Mouse (Mus musculus) heart, adult 2 months (tissue): ENCODE measurements around the gene Shd. TPM values are rescaled to one million over a fixed set of nuclear protein-coding genes. Genes with fewer than 3 reads are reported as not detected.

ENCODE experiments used
- DNase-seq, 2 experiments: peaks; one replicate each; pipeline ENCODE4 v3.0.0; 2021
- H3K27ac ChIP-seq: fragments of 200-600 bp; 2 replicates; pipeline ENCODE4 v1.8.1; 2022
- H3K27me3 ChIP-seq: fragments of 200-500 bp; 2 replicates; pipeline ENCODE4 v1.6.1; 2012; ENCODE audit warnings: mild to moderate bottlenecking, low read length, inconsistent platforms, mixed read lengths; ENCODE audit not compliant: control insufficient read depth, insufficient read depth
- H3K36me3 ChIP-seq: fragments of 200-500 bp; 2 replicates; pipeline ENCODE4 v1.6.1; 2012; ENCODE audit warnings: low read length, inconsistent platforms; ENCODE audit not compliant: control insufficient read depth, insufficient read depth
- H3K4me1 ChIP-seq: fragments of 200-500 bp; 2 replicates; pipeline ENCODE4 v1.6.1; 2011; ENCODE audit warnings: low read length; ENCODE audit not compliant: control insufficient read depth, insufficient read depth
- H3K4me3 ChIP-seq: fragments of 200-600 bp; 2 replicates; pipeline ENCODE4 v1.8.1; 2022
- H3K79me2 ChIP-seq: fragments of 200-500 bp; replicated peaks from 2 replicates; pipeline ENCODE4 v1.6.1; 2012; ENCODE audit warnings: mild to moderate bottlenecking, inconsistent platforms, low read length, moderate library complexity, mixed read lengths; ENCODE audit not compliant: control insufficient read depth, insufficient read depth
- H3K9ac ChIP-seq: fragments of 200-500 bp; 2 replicates; pipeline ENCODE4 v1.6.1; 2012; ENCODE audit warnings: low read depth, mild to moderate bottlenecking, control low read depth, inconsistent platforms, low read length, mixed read lengths
- CTCF ChIP-seq: fragments of 200-600 bp; IDR thresholded peaks from 2 replicates; pipeline ENCODE4 v1.8.1; 2022; ENCODE audit warnings: antibody characterized with exemption, mild to moderate bottlenecking, moderate library complexity
- EP300 ChIP-seq: fragments of 200-500 bp; IDR thresholded peaks from 2 replicates; pipeline ENCODE4 v1.6.1; 2011; ENCODE audit warnings: low read depth, low read length, control low read depth; ENCODE audit not compliant: insufficient read depth
- POLR2A ChIP-seq: fragments of 200-500 bp; IDR thresholded peaks from 2 replicates; pipeline ENCODE4 v1.6.1; 2011; ENCODE audit warnings: mild to moderate bottlenecking, low read depth, low read length, control low read depth; ENCODE audit not compliant: insufficient read depth
- WGBS: fragments of 180-500 bp; shearing (Covaris S2); methylation state at CpG from one replicate; pipeline ENCODE4 v1.1.7; 2018; 5-methylcytosine and 5-hydroxymethylcytosine counted together
- intact Hi-C: fragments of 180-260 bp; cut with DNase I; formaldehyde crosslinking; loops from one replicate; pipeline ENCODE4 v1.15.1; 2025
- polyA plus RNA-seq: library from polyadenylated mRNA; depleted of rRNA; stranded (reverse); fragments of >200 nt; gene quantifications from 2 replicates; pipeline ENCODE4 v1.2.3, GENCODE M21; 2012
- total RNA-seq, 2 experiments: library from RNA; stranded (reverse); gene quantifications; 2 replicates each; pipeline ENCODE4 v1.2.3; 2021

Shd gene
- total and polyA plus RNA-seq, 3 experiments, result 0.63 to 1.9 (median 0.64) TPM

DNA sequence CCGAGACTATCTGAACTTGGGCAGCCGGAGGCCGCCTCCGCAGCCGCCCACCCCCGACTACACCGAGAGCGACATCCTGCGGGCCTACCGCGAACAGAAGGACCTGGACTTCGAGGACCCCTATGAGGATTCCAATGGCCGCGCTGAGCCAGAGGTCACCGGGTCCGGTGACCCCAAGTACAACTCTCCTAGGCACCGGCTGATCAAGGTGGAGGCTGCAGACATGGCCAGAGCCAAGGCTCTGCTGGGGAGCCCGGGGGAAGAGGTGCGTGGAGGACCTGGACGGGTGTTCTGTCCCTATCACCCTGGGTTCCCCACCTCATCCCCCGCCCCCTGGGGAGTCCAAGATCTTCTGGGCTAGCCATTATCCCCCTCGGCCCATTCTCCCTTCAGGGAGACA lies 1.2 kb downstream of the Shd start:
- WGBS, result 48% methylated on average over 22 of the region's 22 CpGs
- no peak for DNase-seq
- Histone ChIP-seq H3K79me2 (no peaks in the 10 kb centered on the region), H3K9ac (no peak overlapping the region), H3K27ac (no peak overlapping the region), H3K4me1 (peaks cover 2% of the 10 kb centered on the region), H3K4me3 (no peak overlapping the region), H3K27me3 (peaks cover 2% of the 10 kb centered on the region; the same call in 1 of the 2 replicates), H3K36me3 (no peaks in the 10 kb centered on the region)
- intact Hi-C loops, result no loop called here
- TF ChIP-seq POLR2A, result no peak
- TF ChIP-seq EP300, result no peak
- no peak for TF ChIP-seq CTCF

- H3K27me3 ChIP-seq, result no peaks in the 10 kb centered on the region
- no peaks in the 10 kb centered on the region for H3K36me3 ChIP-seq
- peak; percentile 99; the same call in 1 of the 2 replicates for TF ChIP-seq CTCF
- TF ChIP-seq POLR2A, result no peak
- TF ChIP-seq EP300, result peak; percentile 15; the same call in 1 of the 2 replicates
- H3K4me3 ChIP-seq, result no peak overlapping the region
- H3K4me1 ChIP-seq, result no peaks in the 10 kb centered on the region
- whole genome bisulfite sequencing, result 17% methylated on average over 13 of the region's 13 CpGs
- H3K79me2 ChIP-seq, result no peaks in the 10 kb centered on the region
- no peak overlapping the region for H3K9ac ChIP-seq
- peak; percentile 75 to 85 for DNase-seq
- H3K27ac ChIP-seq, result no peak overlapping the region
- intact Hi-C loops, result loop anchor here (1.0 kb wide), 1 partner anchor 34 kb away; no protein-coding TSS in a partner anchor
Observed at GRCm38 (mm10) chr17:55976255-55976862, 6.1 kb downstream of the Shd start.

GRCm38 (mm10) chr17:55977301-55977700 lies 7.0 kb downstream of the Shd start:
- intact Hi-C loops, result no loop called here
- DNase-seq, result no peak
- H3K27ac ChIP-seq, result no peak overlapping the region
- no peaks in the 10 kb centered on the region for H3K4me1 ChIP-seq
- no peak overlapping the region for H3K4me3 ChIP-seq
- 71% methylated on average over 3 of the region's 3 CpGs for WGBS
- no peak overlapping the region for H3K9ac ChIP-seq
- no peaks in the 10 kb centered on the region for H3K79me2 ChIP-seq
- H3K27me3 ChIP-seq, result no peaks in the 10 kb centered on the region
- no peaks in the 10 kb centered on the region for H3K36me3 ChIP-seq
- TF ChIP-seq CTCF (no peak), POLR2A (no peak), EP300 (no peak)

DNA sequence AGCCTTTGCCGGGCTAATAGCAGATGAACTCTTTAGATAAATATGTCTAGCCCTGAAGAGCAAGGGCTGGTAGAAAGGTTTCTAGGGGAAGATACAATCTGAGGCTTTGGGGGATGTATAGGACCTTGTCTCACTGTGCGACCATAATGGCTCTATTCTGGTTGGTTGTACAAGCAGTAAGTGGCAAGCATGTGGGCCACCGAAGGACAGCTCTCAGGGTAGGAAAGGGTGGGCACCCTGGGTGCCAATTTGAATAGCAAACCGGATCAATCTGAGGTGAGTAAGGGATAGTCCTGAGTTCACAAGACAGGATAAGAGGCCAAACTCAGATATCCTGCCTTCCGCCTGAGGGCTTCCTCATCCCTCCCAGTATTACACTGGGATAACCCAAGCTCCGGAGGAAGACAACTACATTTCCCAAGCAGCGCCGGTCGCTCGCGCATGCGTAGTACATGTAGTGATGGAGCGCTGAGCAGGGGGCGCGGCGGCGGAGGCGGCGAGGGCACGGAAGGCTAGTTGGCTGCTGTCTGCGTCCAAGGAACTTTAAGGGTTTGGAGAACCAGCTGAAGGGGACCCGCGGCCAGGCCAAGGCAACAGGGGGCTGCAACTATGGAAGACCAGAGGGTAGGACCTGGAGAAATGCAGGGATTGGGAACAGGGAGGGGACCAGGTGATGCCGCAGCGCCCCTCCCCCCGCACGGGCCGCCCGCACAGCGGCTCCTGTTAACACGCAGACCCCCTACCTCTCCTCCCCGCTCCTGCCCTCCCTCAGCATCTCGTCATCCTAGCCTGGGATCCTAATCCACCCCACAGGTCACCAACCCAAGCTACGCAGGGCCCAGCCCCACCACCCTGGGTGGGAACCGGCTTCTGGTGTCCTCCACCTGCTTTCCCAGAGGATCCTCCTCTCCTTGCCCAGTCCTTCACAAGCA lies 16.0 kb downstream of the Shd start, which contains the start of gene Fsd1:
Gene Fsd1, plus strand, starts transcription at position 480 of the 932 bp plus-strand sequence.
- TF ChIP-seq EP300 (no peak), CTCF (no peak), POLR2A (no peak)
- H3K79me2 ChIP-seq, result no peaks in the 10 kb centered on the region
- peaks cover 5% of the 10 kb centered on the region for H3K27me3 ChIP-seq
- 11% methylated on average over 34 of the region's 35 CpGs for WGBS
- no peak within 1 kb of the TSS for H3K4me3 ChIP-seq
- H3K9ac ChIP-seq, result no peak within 1 kb of the TSS
- no peaks in the 10 kb centered on the region for H3K4me1 ChIP-seq
- H3K36me3 ChIP-seq, result no peaks in the 10 kb centered on the region
- no peak for DNase-seq
- no peak within 1 kb of the TSS for H3K27ac ChIP-seq
- intact Hi-C loops, result no loop called here

GRCm38 (mm10) chr17:55990278-55990898 lies 20.1 kb downstream of the Shd start:
- Histone ChIP-seq H3K4me1 (no peaks in the 10 kb centered on the region), H3K36me3 (no peaks in the 10 kb centered on the region), H3K79me2 (no peaks in the 10 kb centered on the region), H3K27ac (no peak overlapping the region), H3K4me3 (no peak overlapping the region), H3K9ac (no peak overlapping the region), H3K27me3 (peaks cover 5% of the 10 kb centered on the region)
- no peak for DNase-seq
- intact Hi-C loops, result no loop called here
- TF ChIP-seq EP300 (no peak), CTCF (no peak), POLR2A (no peak)
- WGBS, result 74% methylated on average over 8 of the region's 8 CpGs
